Mouse (Mus musculus): Measurements from ENCODE around the gene Ddx11. TPM values are rescaled to one million over a fixed set of nuclear protein-coding genes. Genes with fewer than 3 reads are reported as not detected.

Gene Ddx11
- 8.3 and 10.2 TPM in 2 replicates for polyA plus RNA-seq (2015; fragmentation: Nextera tagmentation; extraction: Ambion mirVana)

- Histone ChIP-seq H3K4me3 (replicated peaks) (peak within 1 kb of the TSS; percentile 76), H3K4me2 (replicated peaks) (peak within 1 kb of the TSS; percentile 63), H3K9me3 (no peaks in the 10 kb centered on the region), H3K27me3 (no peaks in the 10 kb centered on the region), H3K9ac (replicated peaks) (peak within 1 kb of the TSS; percentile 69), H3K36me3 (peaks cover 25% of the 10 kb centered on the region), H3K4me1 (replicated peaks) (peaks cover 11% of the 10 kb centered on the region), H3K27ac (0 out of 2 replicates have a peak within 1 kb of the TSS, but pooled peaks have one; percentile 10)
- ATAC-seq: peak; percentile 88
- 5% methylated on average over 45 of the region's 45 CpGs for WGBS
These were observed at the start of gene Ddx11 for GRCm38 (mm10) chr17:66123066-66123815. Gene Ddx11, plus strand, starts transcription at chr17:66123520.

- Histone ChIP-seq H3K4me2 (replicated peaks) (no peak overlapping the region), H3K9me3 (no peaks in the 10 kb centered on the region), H3K9ac (replicated peaks) (no peak overlapping the region), H3K4me3 (replicated peaks) (no peak overlapping the region), H3K4me1 (replicated peaks) (peaks cover 28% of the 10 kb centered on the region), H3K36me3 (peaks cover 3% of the 10 kb centered on the region; the same call in 1 of the 2 replicates), H3K27ac (no peak overlapping the region), H3K27me3 (no peaks in the 10 kb centered on the region)
- 85% methylated on average over 7 of the region's 7 CpGs for WGBS
- ATAC-seq: no peak
These were observed 49.3 kb upstream of the Ddx11 start for GRCm38 (mm10) chr17:66073971-66074370.

DNA sequence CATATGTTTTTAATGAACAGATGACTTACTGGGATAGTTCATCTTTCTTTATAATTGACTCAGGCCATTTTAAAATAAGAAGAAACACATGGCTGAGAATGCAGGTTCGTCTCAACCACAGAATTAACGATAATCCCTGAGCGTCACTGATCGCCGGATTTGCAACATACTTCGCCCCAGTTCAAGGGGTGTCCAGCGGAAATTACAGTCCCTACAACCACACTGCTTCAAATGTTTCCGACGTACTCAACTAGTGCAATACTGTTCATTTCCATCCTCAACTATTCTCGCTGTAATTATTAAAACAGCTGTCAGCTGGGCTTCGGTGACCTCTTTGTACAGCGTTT is 47.5 kb upstream of the Ddx11 start:
- Histone ChIP-seq H3K36me3 (peaks cover 17% of the 10 kb centered on the region), H3K9me3 (no peaks in the 10 kb centered on the region), H3K27ac (peak overlapping the region; percentile 97), H3K4me2 (replicated peaks) (peak overlapping the region; percentile 73), H3K4me3 (replicated peaks) (peak overlapping the region; percentile 94), H3K27me3 (no peaks in the 10 kb centered on the region), H3K4me1 (replicated peaks) (peaks cover 28% of the 10 kb centered on the region), H3K9ac (replicated peaks) (peak overlapping the region; percentile 88)
- ATAC-seq: no peak
- WGBS: 2% methylated on average over 12 of the region's 12 CpGs

DNA sequence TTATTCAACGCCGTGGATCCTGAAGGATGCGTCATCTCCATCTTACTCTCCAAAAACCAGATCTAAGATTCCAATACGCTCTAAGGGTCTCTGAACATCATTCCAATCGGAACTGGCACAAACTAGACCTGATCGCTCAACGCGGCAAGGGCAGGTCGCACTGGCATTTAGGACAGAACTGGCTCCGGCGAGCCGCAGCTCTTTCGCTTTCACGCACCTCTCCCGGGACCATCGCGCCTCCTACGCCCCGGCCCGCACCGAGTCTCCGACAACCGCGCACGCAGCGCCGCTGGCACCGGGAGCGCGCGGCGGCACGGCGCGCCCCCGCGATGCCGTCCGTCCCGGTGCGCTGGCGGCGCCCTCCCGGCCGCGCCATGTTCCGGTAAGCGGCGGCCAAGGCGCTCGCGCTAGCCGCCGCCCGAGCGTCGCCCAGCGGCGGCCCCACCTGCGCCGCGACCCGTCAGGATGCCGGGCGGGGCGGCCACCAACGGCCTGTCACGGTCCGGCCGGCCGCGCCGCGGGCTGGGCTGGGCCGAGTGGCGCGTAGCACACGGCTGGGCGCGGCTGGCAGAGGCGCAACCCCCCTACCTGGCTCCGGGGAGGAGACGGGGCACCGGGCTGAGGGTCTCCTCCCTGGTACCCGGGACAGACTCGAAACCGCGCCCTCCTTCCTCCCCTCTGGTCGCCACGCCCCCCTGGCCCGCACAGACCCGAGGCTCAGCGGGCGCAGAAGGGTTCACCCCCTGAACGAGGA is 47.0 kb upstream of the Ddx11 start:
- Histone ChIP-seq H3K9ac (replicated peaks) (peak overlapping the region; percentile 88), H3K36me3 (peaks cover 21% of the 10 kb centered on the region)
- under 1% methylated on average over 78 of the region's 95 CpGs for whole genome bisulfite sequencing

GRCm38 (mm10) chr17:66076934-66077333 is 46.4 kb upstream of the Ddx11 start, which contains the start of gene Ankrd12:
Gene Ankrd12, minus strand, starts transcription at chr17:66077089.
- Histone ChIP-seq H3K9me3 (no peaks in the 10 kb centered on the region), H3K4me1 (replicated peaks) (peaks cover 28% of the 10 kb centered on the region), H3K27me3 (no peaks in the 10 kb centered on the region), H3K9ac (replicated peaks) (peak within 1 kb of the TSS; percentile 88), H3K4me2 (replicated peaks) (peak within 1 kb of the TSS; percentile 73), H3K27ac (peak within 1 kb of the TSS; percentile 97), H3K4me3 (replicated peaks) (peak within 1 kb of the TSS; percentile 94), H3K36me3 (peaks cover 27% of the 10 kb centered on the region)
- under 1% methylated on average over 53 of the region's 53 CpGs for WGBS
- ATAC-seq: peak; percentile 97

More for the DNA sequence above, 47.0 kb upstream of the Ddx11 start:
- peak; percentile 89 for ATAC-seq
- H3K27ac ChIP-seq: peak overlapping the region; percentile 97
- H3K9me3 ChIP-seq: no peaks in the 10 kb centered on the region
- H3K4me3 ChIP-seq (replicated peaks): peak overlapping the region; percentile 94
- H3K4me1 ChIP-seq (replicated peaks): peaks cover 28% of the 10 kb centered on the region
- no peaks in the 10 kb centered on the region for H3K27me3 ChIP-seq
- peak overlapping the region; percentile 73 for H3K4me2 ChIP-seq (replicated peaks)

DNA sequence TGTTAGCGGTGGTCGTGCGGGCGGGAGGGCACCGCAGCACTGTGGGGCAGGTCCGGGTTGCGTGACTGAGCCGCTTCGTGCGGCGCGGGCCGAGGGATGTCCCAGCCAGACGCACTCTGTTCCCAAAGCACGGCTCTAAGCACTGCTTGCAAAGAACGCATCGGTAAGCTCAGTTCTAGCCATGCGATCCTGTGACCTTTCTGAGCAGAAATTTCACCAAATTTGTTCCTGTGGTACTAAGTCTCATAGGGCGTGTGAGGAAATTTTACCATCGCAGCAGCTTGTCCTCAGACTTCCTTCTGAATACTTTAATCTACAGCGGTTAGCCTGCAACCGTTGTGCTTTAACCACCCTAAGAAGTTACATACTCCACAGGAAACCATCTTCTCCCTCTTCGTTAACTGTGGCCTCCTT is 45.9 kb upstream of the Ddx11 start:
- peak overlapping the region; percentile 97 for H3K27ac ChIP-seq
- H3K36me3 ChIP-seq: peaks cover 27% of the 10 kb centered on the region
- no peaks in the 10 kb centered on the region for H3K27me3 ChIP-seq
- peak overlapping the region; percentile 73 for H3K4me2 ChIP-seq (replicated peaks)
- peaks cover 28% of the 10 kb centered on the region for H3K4me1 ChIP-seq (replicated peaks)
- peak; percentile 84 for ATAC-seq
- peak overlapping the region; percentile 94 for H3K4me3 ChIP-seq (replicated peaks)
- no peaks in the 10 kb centered on the region for H3K9me3 ChIP-seq
- peak overlapping the region; percentile 88 for H3K9ac ChIP-seq (replicated peaks)
- WGBS: 1% methylated on average over 23 of the region's 23 CpGs

GRCm38 (mm10) chr17:66084486-66084885 is 38.8 kb upstream of the Ddx11 start:
- no peak for ATAC-seq
- Histone ChIP-seq H3K4me3 (replicated peaks) (no peak overlapping the region), H3K36me3 (peaks cover 55% of the 10 kb centered on the region), H3K27ac (no peak overlapping the region), H3K9me3 (no peaks in the 10 kb centered on the region), H3K27me3 (no peaks in the 10 kb centered on the region), H3K4me1 (replicated peaks) (no peaks in the 10 kb centered on the region), H3K9ac (replicated peaks) (no peak overlapping the region), H3K4me2 (replicated peaks) (no peak overlapping the region)
- 93% methylated on average over 1 of the region's 1 CpGs for WGBS

DNA sequence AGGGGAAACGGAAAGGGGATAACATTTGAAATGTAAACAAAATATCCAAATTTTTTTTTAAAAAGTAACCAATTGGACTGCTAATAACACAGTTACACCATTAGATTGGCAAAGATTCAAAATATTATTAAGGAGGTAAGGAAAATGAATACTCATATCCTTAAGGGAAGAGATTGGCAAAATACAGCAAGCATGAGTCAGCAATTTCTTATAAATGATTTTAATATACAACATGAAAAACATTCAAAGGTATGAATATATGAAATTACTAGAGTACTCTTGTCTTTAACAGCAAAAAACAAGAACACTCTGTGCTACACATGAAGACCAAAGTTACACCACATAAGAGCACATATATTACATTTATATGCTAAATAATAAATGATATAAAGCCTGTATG is 38.3 kb upstream of the Ddx11 start:
- no peak overlapping the region for H3K4me3 ChIP-seq (replicated peaks)
- H3K36me3 ChIP-seq: peaks cover 50% of the 10 kb centered on the region
- H3K4me1 ChIP-seq (replicated peaks): no peaks in the 10 kb centered on the region
- H3K9me3 ChIP-seq: no peaks in the 10 kb centered on the region
- no peaks in the 10 kb centered on the region for H3K27me3 ChIP-seq
- no peak for ATAC-seq
- no peak overlapping the region for H3K9ac ChIP-seq (replicated peaks)
- H3K4me2 ChIP-seq (replicated peaks): no peak overlapping the region
- WGBS: 93% methylated on average over 1 of the region's 1 CpGs
- no peak overlapping the region for H3K27ac ChIP-seq

DNA sequence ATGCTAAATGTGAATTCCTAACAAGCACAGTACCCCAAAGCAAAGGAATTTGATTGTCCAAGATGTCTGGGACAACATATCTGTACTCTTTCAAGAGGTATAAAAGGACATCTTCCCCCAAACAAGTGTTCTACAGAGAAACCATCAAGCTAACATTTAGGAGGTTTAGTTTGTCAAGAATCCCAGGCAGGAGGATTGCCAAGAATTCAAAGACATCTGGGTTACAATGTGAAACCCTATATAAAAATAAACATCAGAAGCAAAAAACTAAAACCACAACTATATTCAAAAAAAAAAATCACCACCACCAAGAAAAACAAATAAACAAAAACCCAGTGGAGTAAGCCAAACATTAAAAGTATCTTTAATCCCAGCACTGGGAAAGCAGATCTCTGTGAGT is 33.1 kb upstream of the Ddx11 start:
- Histone ChIP-seq H3K9me3 (no peaks in the 10 kb centered on the region), H3K36me3 (peaks cover 33% of the 10 kb centered on the region), H3K4me2 (replicated peaks) (no peak overlapping the region), H3K9ac (replicated peaks) (no peak overlapping the region), H3K4me1 (replicated peaks) (no peaks in the 10 kb centered on the region), H3K27me3 (no peaks in the 10 kb centered on the region), H3K27ac (no peak overlapping the region), H3K4me3 (replicated peaks) (no peak overlapping the region)
- no peak for ATAC-seq

- Histone ChIP-seq H3K9me3 (no peaks in the 10 kb centered on the region), H3K4me1 (replicated peaks) (no peaks in the 10 kb centered on the region), H3K4me3 (replicated peaks) (no peak overlapping the region), H3K36me3 (peaks cover 22% of the 10 kb centered on the region), H3K9ac (replicated peaks) (no peak overlapping the region), H3K27me3 (no peaks in the 10 kb centered on the region), H3K4me2 (replicated peaks) (no peak overlapping the region), H3K27ac (no peak overlapping the region)
- 94% methylated on average over 2 of the region's 2 CpGs for WGBS
- no peak for ATAC-seq
These were observed 31.9 kb upstream of the Ddx11 start for GRCm38 (mm10) chr17:66091392-66091791.

DNA sequence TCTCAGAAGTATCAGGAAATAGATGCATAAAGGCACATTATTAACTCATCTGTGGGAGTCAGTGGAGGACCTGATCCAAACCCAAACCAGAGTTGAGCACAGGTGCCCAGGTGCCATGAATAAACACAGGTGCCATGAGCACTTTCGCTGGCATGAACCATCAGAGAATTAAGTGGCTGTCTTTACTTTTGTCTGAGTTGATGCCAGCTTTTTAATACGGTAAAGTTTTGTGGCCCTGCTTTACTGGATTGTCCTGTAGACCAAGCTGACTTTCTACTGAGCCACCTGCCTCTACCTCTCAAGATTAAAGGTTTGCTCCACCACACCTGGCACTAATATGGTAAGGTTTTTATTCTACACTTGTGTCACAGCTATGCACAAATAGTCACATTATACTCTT is 31.3 kb upstream of the Ddx11 start:
- Histone ChIP-seq H3K4me2 (replicated peaks) (no peak overlapping the region), H3K27me3 (no peaks in the 10 kb centered on the region), H3K36me3 (peaks cover 16% of the 10 kb centered on the region), H3K27ac (no peak overlapping the region), H3K4me1 (replicated peaks) (no peaks in the 10 kb centered on the region), H3K4me3 (replicated peaks) (no peak overlapping the region), H3K9ac (replicated peaks) (no peak overlapping the region), H3K9me3 (no peaks in the 10 kb centered on the region)
- ATAC-seq: no peak
- 100% methylated on average over 2 of the region's 2 CpGs for WGBS

GRCm38 (mm10) chr17:66092664-66093063 is 30.7 kb upstream of the Ddx11 start:
- Histone ChIP-seq H3K4me1 (replicated peaks) (no peaks in the 10 kb centered on the region), H3K36me3 (peaks cover 12% of the 10 kb centered on the region), H3K27me3 (no peaks in the 10 kb centered on the region), H3K9ac (replicated peaks) (no peak overlapping the region), H3K4me2 (replicated peaks) (no peak overlapping the region), H3K9me3 (no peaks in the 10 kb centered on the region), H3K4me3 (replicated peaks) (no peak overlapping the region), H3K27ac (no peak overlapping the region)
- 88% methylated on average over 3 of the region's 3 CpGs for WGBS
- no peak for ATAC-seq
